Mouse (Mus musculus) cerebellum, adult 2 months (tissue): Measurements from ENCODE around the gene Spata16.

Source experiments
- CTCF ChIP-seq: fragments of 200-500 bp; IDR thresholded peaks from 2 replicates; pipeline ENCODE4 v1.5.1; 2011; ENCODE audit warnings: low read depth, mild to moderate bottlenecking, control low read depth, low read length, moderate library complexity, borderline replicate concordance; ENCODE audit not compliant: insufficient read depth
- POLR2A ChIP-seq: fragments of 200-500 bp; IDR thresholded peaks from 2 replicates; pipeline ENCODE4 v1.6.1; 2011; ENCODE audit warnings: low read length, control low read depth, borderline replicate concordance; ENCODE audit not compliant: insufficient read depth

GRCm38 (mm10) chr3:26644136-26644535 lies 6.7 kb downstream of the Spata16 start:
- TF ChIP-seq CTCF (no peak), POLR2A (no peak)
